Mouse (Mus musculus) cerebellum, adult 8-10 months (tissue): Measurements from ENCODE around the gene Rnf39.
A peak's percentile ranks its signal among the peaks of the same experiment; 100 is the strongest.
"Not testable (repeated sequence)": the region's sequence is repeated elsewhere in the genome, so short reads cannot be mapped to it uniquely, and the experiment has no call there.

Source experiments
- DNase-seq: peaks from one replicate; pipeline ENCODE4 v3.0.0; 2022

The Rnf39 gene

GRCm38 (mm10) chr17:36989437-36989836 lies 46.7 kb downstream of the Rnf39 start, which contains the start of gene H2-M5:
Gene H2-M5, minus strand, starts transcription at chr17:36989537.
- no peak for DNase-seq

DNA sequence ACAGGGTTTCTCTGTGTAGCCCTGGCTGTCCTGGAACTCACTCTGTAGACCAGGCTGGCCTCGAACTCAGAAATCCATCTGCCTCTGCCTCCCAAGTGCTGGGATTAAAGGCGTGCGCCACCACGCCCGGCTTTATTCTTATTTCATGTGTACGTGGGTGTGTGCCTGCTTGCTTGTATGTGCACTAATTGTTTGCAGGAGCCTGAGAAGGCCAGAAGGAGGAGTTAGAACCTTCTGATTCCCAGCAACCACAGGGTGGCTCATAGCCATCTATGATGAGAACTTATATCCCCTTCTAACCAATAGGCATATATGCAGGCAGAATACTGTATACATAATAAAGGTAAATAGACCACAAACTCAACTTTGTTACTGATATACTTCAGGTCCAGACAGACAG lies 47.9 kb downstream of the Rnf39 start:
- not testable (repeated sequence) for DNase-seq

DNA sequence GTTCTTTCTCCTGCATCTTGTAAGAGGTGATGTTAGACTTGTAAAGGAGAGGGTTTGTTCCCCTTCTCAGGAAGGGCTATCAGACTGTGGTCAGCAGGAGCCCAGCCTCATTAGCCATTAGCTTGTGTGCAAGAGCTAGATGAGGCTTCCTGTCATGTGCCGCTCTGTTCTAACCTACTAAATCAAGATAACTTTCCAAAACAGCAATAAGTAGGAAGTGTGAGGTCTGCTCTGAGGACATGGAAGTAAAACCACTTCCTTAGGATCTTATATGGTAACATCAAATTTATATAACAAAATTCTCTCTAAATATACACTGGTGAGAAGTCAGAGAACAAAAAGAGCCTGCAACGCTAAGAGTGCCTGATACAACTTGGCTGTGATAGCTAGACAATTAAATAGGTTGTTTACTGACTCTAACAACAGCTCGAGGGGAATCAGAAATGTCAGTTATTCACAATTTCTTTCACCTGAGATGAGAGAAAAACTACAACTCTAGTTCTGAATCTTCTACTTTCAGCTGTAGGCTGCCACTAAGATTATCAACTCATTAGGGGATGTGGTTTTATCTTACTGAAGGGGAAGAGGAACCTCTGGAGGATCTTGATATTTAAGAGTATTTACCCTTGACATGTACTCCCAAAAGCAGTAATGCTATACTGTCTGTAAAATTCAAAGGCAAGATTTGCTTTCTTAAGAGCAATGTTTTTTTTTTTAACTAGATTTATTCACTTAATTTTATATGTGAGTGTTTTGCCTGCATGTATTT lies 49.8 kb downstream of the Rnf39 start:
- no peak for DNase-seq

- no peak for DNase-seq
These were observed 51.1 kb downstream of the Rnf39 start for GRCm38 (mm10) chr17:36993770-36994325.

- DNase-seq: no peak
These were observed 51.8 kb downstream of the Rnf39 start for GRCm38 (mm10) chr17:36994528-36994927.

DNA sequence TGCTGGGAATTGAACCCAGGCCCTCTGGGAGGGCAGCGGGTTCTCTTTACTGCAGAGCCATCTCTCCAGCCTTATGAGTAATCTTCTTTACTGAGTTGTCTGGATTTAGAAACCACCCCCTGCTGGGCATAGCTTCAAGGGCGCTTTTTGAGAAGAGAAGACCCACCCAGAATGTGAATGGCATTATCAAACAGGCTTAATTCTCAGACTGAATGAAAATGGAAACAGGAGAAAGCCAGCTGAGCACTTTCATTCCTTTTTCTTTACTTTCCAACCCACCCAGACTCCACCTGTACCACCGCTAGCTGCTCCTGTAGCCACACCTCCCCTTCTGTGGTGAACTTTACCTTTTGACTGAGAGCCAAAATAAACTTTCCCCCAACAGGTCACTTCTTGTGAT lies 52.7 kb downstream of the Rnf39 start:
- DNase-seq: no peak

DNA sequence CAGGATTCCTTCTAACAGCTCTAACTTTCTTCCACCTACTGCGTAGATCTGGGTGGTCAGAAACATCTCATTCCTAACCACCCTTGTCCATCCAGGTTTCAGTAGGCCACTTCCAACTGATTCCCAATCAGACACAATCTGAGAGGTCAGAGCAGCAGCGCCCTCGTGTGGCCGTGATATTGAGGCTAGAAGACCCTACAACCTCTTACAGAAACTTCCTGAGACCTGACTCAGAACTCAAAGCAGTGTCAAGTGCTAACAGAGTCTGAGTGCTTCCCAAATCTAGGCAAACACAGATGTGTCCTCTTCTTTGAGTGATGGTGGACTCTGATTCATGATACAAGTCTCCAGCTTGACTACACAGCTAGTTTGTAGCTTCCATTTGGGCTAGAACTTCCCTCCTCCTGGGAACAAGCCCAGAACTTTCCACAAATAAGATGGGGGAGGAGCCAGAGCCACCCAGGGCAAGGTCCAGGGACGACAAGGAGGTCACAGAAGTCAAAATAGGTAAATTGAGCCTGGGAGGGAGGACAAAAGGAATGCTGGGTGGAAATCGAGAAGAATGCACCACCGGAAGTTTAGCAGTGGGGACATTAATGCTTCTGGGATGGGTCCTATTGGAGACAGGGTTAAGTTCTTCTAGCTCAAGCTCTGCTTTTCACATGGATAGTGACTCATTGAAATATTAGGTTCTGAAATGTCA lies 54.5 kb downstream of the Rnf39 start:
- peak; percentile 64 for DNase-seq
